Mouse (Mus musculus) liver, embryonic 14.5 days (tissue): Measurements from ENCODE around the gene 9130019O22Rik. TPM values are rescaled to one million over a fixed set of nuclear protein-coding genes. Genes with fewer than 3 reads are reported as not detected.
A peak's percentile ranks its signal among the peaks of the same experiment; 100 is the strongest.

Experiments
- ATAC-seq: fragments of 200-750 bp; cut with Nextera tagmentation; 2 replicates; pipeline ENCODE4 v1.8.0; 2017; ENCODE audit warnings: moderate number of reproducible peaks, mild to moderate bottlenecking, moderate library complexity; ENCODE audit not compliant: insufficient read depth
- DNase-seq, 3 experiments: peaks; one replicate each; pipeline ENCODE4 v3.0.0-alpha.2; 2012 to 2013; ENCODE audit warnings: low read depth in 3 of 3, low spot score in 3 of 3
- H3K27ac ChIP-seq: fragments of 300-500 bp; sonication (generic); 2 replicates; pipeline ENCODE4 v1.5.1; 2014; ENCODE audit warnings: moderate library complexity, mild to moderate bottlenecking, control low read depth, inconsistent platforms
- H3K27me3 ChIP-seq: fragments of 300-500 bp; sonication (generic); 2 replicates; pipeline ENCODE4 v1.6.1; 2014; ENCODE audit warnings: mild to moderate bottlenecking, low read length, moderate library complexity; ENCODE audit not compliant: control insufficient read depth, insufficient read depth
- H3K36me3 ChIP-seq: fragments of 300-500 bp; sonication (generic); replicated peaks from 2 replicates; pipeline ENCODE4 v1.6.1; 2014; ENCODE audit warnings: low read depth; ENCODE audit not compliant: control insufficient read depth, insufficient read depth
- H3K4me1 ChIP-seq, 2 experiments: fragments of 200-500 bp in 1 of 2; fragments of 300-500 bp in 1 of 2; sonication (generic) in 1 of 2; replicated peaks; 2 replicates each; pipeline ENCODE4 v1.6.1; 2012 to 2014; ENCODE audit warnings: antibody characterized with exemption in 1 of 2, inconsistent platforms in 1 of 2, low read length in 1 of 2; ENCODE audit not compliant: control insufficient read depth in 2 of 2, insufficient read depth in 2 of 2
- H3K4me2 ChIP-seq: fragments of 300-500 bp; sonication (generic); 2 replicates; pipeline ENCODE4 v1.6.1; 2014; ENCODE audit warnings: low read depth, mild to moderate bottlenecking, control low read depth, moderate library complexity
- H3K4me3 ChIP-seq, 2 experiments: fragments of 200-500 bp in 1 of 2; fragments of 300-500 bp in 1 of 2; sonication (generic) in 1 of 2; 2 replicates each; pipeline ENCODE4 v1.5.1; 2012 to 2014; ENCODE audit warnings: low read depth in 2 of 2, low read length in 2 of 2, mild to moderate bottlenecking in 2 of 2, control low read depth in 1 of 2, inconsistent platforms in 1 of 2, moderate library complexity in 1 of 2; ENCODE audit not compliant: insufficient read depth in 1 of 2
- H3K9ac ChIP-seq: fragments of 300-500 bp; sonication (generic); replicated peaks from 2 replicates; pipeline ENCODE4 v1.6.1; 2014; ENCODE audit warnings: mild to moderate bottlenecking, control low read depth, moderate library complexity
- H3K9me3 ChIP-seq: fragments of 300-500 bp; sonication (generic); 2 replicates; pipeline ENCODE4 v1.6.1; 2016; ENCODE audit warnings: low read length, mixed read lengths; ENCODE audit not compliant: control insufficient read depth
- CTCF ChIP-seq: IDR thresholded peaks from 2 replicates; pipeline ENCODE4 v1.5.1; 2016; ENCODE audit warnings: antibody characterized with exemption, low read depth, control low read depth
- EP300 ChIP-seq: IDR thresholded peaks from 2 replicates; pipeline ENCODE4 v1.6.1; 2016; ENCODE audit warnings: antibody characterized with exemption, low read depth
- WGBS: fragments of 180-500 bp; shearing (Covaris S2); extraction: QIAGEN DNeasy Blood & Tissue Kit; methylation state at CpG from one replicate; pipeline ENCODE4 v1.1.7; 2014; ENCODE audit not compliant: insufficient replicate concordance; 5-methylcytosine and 5-hydroxymethylcytosine counted together
- polyA plus RNA-seq, 2 experiments: library from polyadenylated mRNA; depleted of rRNA in 1 of 2; stranded (reverse) in 1 of 2; unstranded in 1 of 2; fragments of >200 nt; fragmentation: Nextera tagmentation in 1 of 2; extraction: Ambion mirVana in 1 of 2; gene quantifications; 2 replicates each; pipeline versions ENCODE4 v1.2.1 to v1.2.3; 2012 to 2014

The 9130019O22Rik gene
- polyA plus RNA-seq (2012; rRNA removed) (0.69 and 0.71 TPM in 2 replicates), polyA plus RNA-seq (2014; fragmentation: Nextera tagmentation; extraction: Ambion mirVana) (1.0 and 1.2 TPM in 2 replicates)

DNA sequence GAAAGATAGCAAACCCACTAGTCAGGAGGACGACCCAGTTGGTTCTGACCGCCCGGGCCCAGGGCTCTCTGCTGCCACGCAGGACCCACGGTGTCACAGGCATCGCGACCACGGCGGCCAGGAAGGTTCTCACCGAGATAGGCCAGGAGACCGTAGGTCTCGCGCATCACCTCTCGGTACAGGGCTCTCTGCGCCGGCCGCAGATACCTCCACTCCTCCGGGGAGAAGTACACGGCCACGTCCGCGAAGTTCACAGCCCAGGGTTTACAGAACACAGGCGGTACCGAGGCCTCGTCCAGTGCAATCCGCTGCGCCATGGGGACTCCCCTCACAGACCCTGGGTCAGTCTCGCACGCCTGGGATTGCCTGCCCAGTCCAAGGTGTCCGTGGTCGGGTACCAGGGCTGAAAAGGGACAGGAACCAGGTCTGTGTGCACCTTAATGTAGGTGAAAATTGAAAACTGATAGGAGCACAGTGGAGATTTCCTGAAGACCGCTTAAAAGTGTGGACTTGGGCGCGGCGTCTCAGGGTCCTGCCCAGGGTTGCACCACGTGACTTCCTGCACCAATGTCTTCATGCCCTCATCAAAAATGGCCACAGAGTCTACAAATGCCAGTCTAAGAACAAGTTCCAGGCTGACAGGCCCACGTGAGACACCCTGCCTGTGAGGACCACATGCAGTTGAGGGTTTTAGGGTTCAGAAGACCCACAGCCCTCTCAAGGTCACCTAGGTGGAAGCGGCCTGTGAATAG is at the start of gene 9130019O22Rik:
Gene 9130019O22Rik (minus strand): TSS at position 526 of the 752 bp plus-strand sequence.
- H3K27ac ChIP-seq, result no peak within 1 kb of the TSS
- peaks cover 0 to 4% of the 10 kb centered on the region in 2 experiments; a peak in 1 of 4 replicates for H3K4me1 ChIP-seq
- TF ChIP-seq CTCF (no peak), EP300 (no peak)
- H3K9me3 ChIP-seq, result no peaks in the 10 kb centered on the region
- DNase-seq (peak; percentile 84 to 88 (median 86)), ATAC-seq (peak; percentile 87)
- peak within 1 kb of the TSS; percentile 89 for H3K4me2 ChIP-seq
- H3K4me3 ChIP-seq, result peak within 1 kb of the TSS; percentile 62 to 66
- 8% methylated on average over 38 of the region's 38 CpGs for WGBS
- H3K27me3 ChIP-seq, result no peaks in the 10 kb centered on the region
- peaks cover 4% of the 10 kb centered on the region for H3K36me3 ChIP-seq
- H3K9ac ChIP-seq, result peak within 1 kb of the TSS; percentile 86

DNA sequence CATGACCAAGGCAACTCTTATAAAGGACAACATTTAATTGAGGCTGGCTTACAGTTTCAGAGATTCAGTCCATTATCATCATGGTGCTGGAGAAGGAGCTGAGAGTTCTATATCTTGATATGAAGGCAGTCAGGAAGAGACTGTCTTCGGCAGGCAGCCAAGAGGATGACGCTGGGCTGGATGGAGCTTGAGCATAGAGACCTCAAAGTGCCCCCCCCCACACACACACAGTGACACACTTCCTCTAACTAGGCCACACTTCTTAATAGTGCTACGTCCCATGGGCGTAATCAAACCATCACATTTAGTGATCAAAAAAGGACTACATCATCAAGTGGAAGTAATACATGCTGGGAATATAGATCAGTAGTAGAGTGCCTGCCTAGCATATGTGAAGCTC is 48.2 kb upstream of the 9130019O22Rik start:
- 61% methylated on average over 4 of the region's 4 CpGs for WGBS
- H3K4me3 ChIP-seq, result no peak overlapping the region

DNA sequence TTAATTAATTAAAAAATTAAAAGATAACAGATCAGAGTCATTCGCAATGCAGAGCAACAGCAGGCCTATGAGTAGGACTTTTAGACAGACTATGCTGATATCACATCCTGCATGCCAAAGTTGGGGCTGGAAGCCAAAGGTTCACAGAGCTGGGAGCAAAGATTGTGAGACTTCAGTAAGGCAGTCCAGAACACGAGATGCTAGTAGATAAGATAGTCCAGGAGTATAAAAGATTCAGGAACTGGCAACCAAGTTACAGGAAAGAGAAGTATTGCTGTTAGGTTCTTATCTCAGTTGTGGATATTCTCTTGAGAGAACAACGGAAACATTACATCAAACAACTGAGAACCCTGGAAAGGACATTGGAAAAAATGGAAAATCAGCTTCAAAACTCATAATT is 39.4 kb upstream of the 9130019O22Rik start:
- Histone ChIP-seq H3K4me1 (peaks cover 5 to 11% of the 10 kb centered on the region in 2 experiments; a peak in 2 of 4 replicates), H3K27ac (no peak overlapping the region), H3K9ac (no peak overlapping the region), H3K27me3 (peaks cover 4% of the 10 kb centered on the region; the same call in 1 of the 2 replicates), H3K9me3 (no peaks in the 10 kb centered on the region), H3K4me2 (no peak overlapping the region), H3K4me3 (no peak overlapping the region), H3K36me3 (no peaks in the 10 kb centered on the region)
- DNase-seq (no peak), ATAC-seq (no peak)
- TF ChIP-seq CTCF, result no peak
- WGBS, result 42% methylated on average over 3 of the region's 3 CpGs

More for the DNA sequence above, 48.2 kb upstream of the 9130019O22Rik start:
- Histone ChIP-seq H3K9me3 (peaks cover 4% of the 10 kb centered on the region), H3K4me1 (no peaks in the 10 kb centered on the region), H3K27me3 (peaks cover 3% of the 10 kb centered on the region), H3K4me2 (no peak overlapping the region), H3K9ac (no peak overlapping the region), H3K36me3 (no peaks in the 10 kb centered on the region), H3K27ac (no peak overlapping the region)
- no peak for DNase-seq
- TF ChIP-seq EP300 (no peak), CTCF (no peak)
- ATAC-seq, result no peak

GRCm38 (mm10) chr7:127425911-127426310 is 38.9 kb upstream of the 9130019O22Rik start:
- Histone ChIP-seq H3K9ac (no peak overlapping the region), H3K4me3 (no peak overlapping the region), H3K27ac (no peak overlapping the region), H3K4me2 (no peak overlapping the region), H3K27me3 (peaks cover 4% of the 10 kb centered on the region; the same call in 1 of the 2 replicates), H3K36me3 (no peaks in the 10 kb centered on the region), H3K4me1 (peaks cover 5 to 14% of the 10 kb centered on the region in 2 experiments; a peak in 2 of 4 replicates), H3K9me3 (no peaks in the 10 kb centered on the region)
- ATAC-seq, result no peak
- no peak for TF ChIP-seq EP300
- TF ChIP-seq CTCF, result no peak
- WGBS, result 75% methylated on average over 2 of the region's 2 CpGs
- no peak for DNase-seq

- no peak for ATAC-seq
Observed at GRCm38 (mm10) chr7:127425291-127425690, 38.3 kb upstream of the 9130019O22Rik start.

More at GRCm38 (mm10) chr7:127425291-127425690, 38.3 kb upstream of the 9130019O22Rik start:
- peaks cover 5 to 15% of the 10 kb centered on the region in 2 experiments; a peak in 2 of 4 replicates for H3K4me1 ChIP-seq
- no peak overlapping the region for H3K4me2 ChIP-seq
- no peak overlapping the region for H3K9ac ChIP-seq
- H3K4me3 ChIP-seq, result no peak overlapping the region
- H3K9me3 ChIP-seq, result no peaks in the 10 kb centered on the region
- TF ChIP-seq EP300, result no peak
- no peak for TF ChIP-seq CTCF
- H3K36me3 ChIP-seq, result no peaks in the 10 kb centered on the region
- H3K27me3 ChIP-seq, result peaks cover 4% of the 10 kb centered on the region; the same call in 1 of the 2 replicates
- no peak for DNase-seq
- WGBS, result 71% methylated on average over 3 of the region's 3 CpGs
- H3K27ac ChIP-seq, result no peak overlapping the region
